Mouse (Mus musculus): ENCODE measurements around the gene Tbl3.
"Not testable (repeated sequence)": the region's sequence is repeated elsewhere in the genome, so short reads cannot be mapped to it uniquely, and the experiment has no call there.

Tbl3 gene

GRCm38 (mm10) chr17:24727618-24728017 lies 20.2 kb upstream of the Tbl3 start, which contains the start of gene Rpl3l:
Rpl3l (plus strand) TSS chr17:24727820.
- DNase-seq (ENCODE audit: low spot score in 2 of 2), result no peak

GRCm38 (mm10) chr17:24725637-24726390 lies 18.4 kb upstream of the Tbl3 start:
- no peak for DNase-seq (ENCODE audit: low spot score in 2 of 2)

GRCm38 (mm10) chr17:24724184-24724583 lies 16.7 kb upstream of the Tbl3 start, which contains the start of gene Ndufb10:
Ndufb10 (minus strand) TSS chr17:24724478.
- DNase-seq (ENCODE audit: low spot score in 2 of 2), result peak; percentile 89 to 98

GRCm38 (mm10) chr17:24723881-24724180 lies 16.4 kb upstream of the Tbl3 start:
- DNase-seq (ENCODE audit: low spot score in 2 of 2), result no peak

- DNase-seq (ENCODE audit: low spot score in 2 of 2), result no peak
Measured at GRCm38 (mm10) chr17:24723122-24723880, 15.8 kb upstream of the Tbl3 start.

GRCm38 (mm10) chr17:24722220-24722924 lies 14.9 kb upstream of the Tbl3 start:
- no peak for DNase-seq (ENCODE audit: low spot score in 2 of 2)

- DNase-seq (ENCODE audit: low spot score in 2 of 2), result not testable (repeated sequence)
Measured at GRCm38 (mm10) chr17:24721383-24721955, 14.0 kb upstream of the Tbl3 start.

GRCm38 (mm10) chr17:24720616-24721015 lies 13.2 kb upstream of the Tbl3 start:
- not testable (repeated sequence) for DNase-seq (ENCODE audit: low spot score in 2 of 2)

- peak; percentile 96 to 97 for DNase-seq (ENCODE audit: low spot score in 2 of 2)
Measured at GRCm38 (mm10) chr17:24719494-24720222, 12.2 kb upstream of the Tbl3 start.

GRCm38 (mm10) chr17:24718938-24719337 lies 11.5 kb upstream of the Tbl3 start:
- DNase-seq (ENCODE audit: low spot score in 2 of 2), result not testable (repeated sequence)

GRCm38 (mm10) chr17:24717943-24718342 lies 10.5 kb upstream of the Tbl3 start, which contains the start of the genes Rnf151 and Rps2:
Rnf151 (minus strand) TSS chr17:24718063.
Rps2 (plus strand) TSS chr17:24718116.
- no peak for DNase-seq (ENCODE audit: low spot score in 2 of 2)

GRCm38 (mm10) chr17:24716166-24716682 lies 8.8 kb upstream of the Tbl3 start:
- DNase-seq (ENCODE audit: low spot score in 2 of 2), result no peak

- DNase-seq (ENCODE audit: low spot score in 2 of 2), result no peak
Measured at GRCm38 (mm10) chr17:24715556-24715955, 8.1 kb upstream of the Tbl3 start.

- DNase-seq (ENCODE audit: low spot score in 2 of 2), result peak in 1 of 2 experiments; percentile 29
Measured at GRCm38 (mm10) chr17:24708646-24709045, 1.2 kb upstream of the Tbl3 start.

GRCm38 (mm10) chr17:24707801-24708425 lies 453 bp upstream of the Tbl3 start:
- DNase-seq (ENCODE audit: low spot score in 2 of 2), result no peak

- DNase-seq (ENCODE audit: low spot score in 2 of 2), result no peak
Measured at GRCm38 (mm10) chr17:24705821-24706220, 1.6 kb downstream of the Tbl3 start.

GRCm38 (mm10) chr17:24701251-24701650 lies 6.2 kb downstream of the Tbl3 start:
- no peak for DNase-seq (ENCODE audit: low spot score in 2 of 2)

GRCm38 (mm10) chr17:24699473-24699872 lies 8.0 kb downstream of the Tbl3 start:
- no peak for DNase-seq (ENCODE audit: low spot score in 2 of 2)

- DNase-seq (ENCODE audit: low spot score in 2 of 2), result no peak
Measured at GRCm38 (mm10) chr17:24698715-24699114, 8.7 kb downstream of the Tbl3 start.

- no peak for DNase-seq (ENCODE audit: low spot score in 2 of 2)
Measured at GRCm38 (mm10) chr17:24697985-24698384, 9.5 kb downstream of the Tbl3 start.

Data from thymus, postnatal 10 days (tissue).